ENCODE assay signal across 18 mouse cellular contexts in the genomic region with DNA sequence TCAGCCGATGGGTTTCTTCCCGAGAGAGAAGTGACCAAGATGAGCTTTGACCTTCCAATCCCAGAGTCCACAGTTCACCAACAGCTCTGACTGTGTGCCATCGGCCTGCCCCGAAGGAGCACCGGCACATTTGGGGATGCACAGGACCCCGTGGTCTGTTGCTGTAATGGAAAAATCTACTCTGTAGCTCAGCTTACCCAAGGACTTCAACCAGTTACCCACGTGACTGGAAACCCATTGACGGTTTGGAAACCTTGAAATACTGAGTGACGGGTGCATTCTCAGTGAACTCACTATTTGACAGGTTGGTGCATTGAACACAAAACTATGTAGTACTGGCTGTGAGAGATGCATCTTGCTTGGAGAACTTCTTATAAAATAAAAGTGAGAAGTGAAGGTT. TPM values are rescaled to one million over a fixed set of nuclear protein-coding genes. Genes with fewer than 3 reads are reported as not detected.
"Had no signal": no experiment of that assay in that cellular context is flagged by ENCODE, and none has a peak within 500 bp of the region (broad histone marks: within the 10 kb centered on the region; RNA-seq: fewer than 3 reads in every experiment).

No protein-coding gene starts in this region.

- ATAC-seq: midbrain, embryonic 13.5 days had no signal

- H3K27ac ChIP-seq: kidney, embryonic 15.5 days; limb, embryonic 15.5 days; liver, embryonic 14.5 days; midbrain, embryonic 13.5 days; neural tube, embryonic 15.5 days had no signal

- H3K4me3 ChIP-seq: kidney, embryonic 15.5 days; limb, embryonic 15.5 days; midbrain, embryonic 13.5 days; neural tube, embryonic 15.5 days had no signal

- DNase-seq: kidney, adult 11 months; kidney, postnatal 14 days; layer of hippocampus, adult 9-11 months; layer of hippocampus, postnatal 36 days; lung, adult 18-20 months; right cerebral cortex, adult 18-20 months; right cerebral cortex, postnatal 25 days; thymus, postnatal 4 days had no signal

RNA-seq across cellular contexts. Expression of a gene that starts 14.4 kb away (rescaled TPM):
- total RNA-seq: layer of hippocampus, adult 18-20 months; layer of hippocampus, postnatal 36 days; left cerebral cortex, adult 8-10 months; left cerebral cortex, postnatal 25 days; midbrain, postnatal 0 days had no signal
- polyA plus RNA-seq: limb, embryonic 11.5 days had no signal
